Mouse (Mus musculus): ENCODE measurements at regions not wholly inside any gene's neighbourhood (a gene's known extent, or its start where the extent isn't known, plus 50 kb on each side); places are given as distances from the start of the nearest gene placed in this dataset.

DNA sequence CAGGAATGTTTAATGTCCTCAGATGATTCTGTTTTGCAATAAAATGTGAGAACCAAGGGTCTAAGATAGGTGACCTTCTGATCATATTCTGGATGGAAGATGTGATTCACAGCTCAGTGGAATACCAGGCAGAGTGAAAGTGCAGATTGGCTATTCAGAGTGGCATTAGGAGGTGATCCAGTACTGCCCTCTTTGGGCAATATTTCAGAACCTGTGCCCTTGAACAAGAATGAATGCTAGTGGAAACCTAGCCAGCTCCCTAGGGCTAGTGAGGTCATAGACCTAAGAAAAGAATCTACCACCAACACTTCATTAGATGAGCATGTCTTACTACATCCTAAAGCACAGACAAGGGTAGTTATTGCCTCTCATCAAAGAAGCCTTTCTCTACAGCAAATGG, 372.7 kb upstream of the Trib2 start:
- peak; percentile 42 for DNase-seq (ENCODE audit: low read depth)

DNA sequence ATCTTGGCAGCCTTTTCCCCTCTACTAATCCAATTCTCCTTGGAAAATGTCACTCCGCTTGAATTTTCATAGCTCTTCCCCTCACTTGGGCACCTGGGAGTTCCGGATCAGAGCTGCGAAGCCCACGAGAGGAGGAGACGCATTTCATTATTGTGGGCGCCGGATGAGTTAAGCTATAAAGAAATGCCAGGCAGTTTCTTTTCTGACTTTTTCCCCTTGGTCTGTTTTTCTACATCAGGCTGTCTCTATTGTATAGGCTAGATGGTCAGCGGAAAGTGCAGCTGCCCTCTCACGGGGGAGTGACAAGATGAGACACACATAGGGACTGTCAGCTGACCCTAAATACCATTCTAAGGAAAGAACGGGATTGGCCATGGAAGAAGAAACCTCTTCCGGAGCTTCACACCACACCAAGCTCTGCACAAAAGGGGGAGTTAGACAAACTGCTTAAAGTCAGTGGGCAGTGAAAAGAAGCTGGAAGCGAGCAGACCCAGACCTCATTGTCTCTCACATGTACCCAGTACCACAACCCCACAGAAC, 369.3 kb upstream of the Trib2 start:
- no peak for DNase-seq (ENCODE audit: low read depth)

DNA sequence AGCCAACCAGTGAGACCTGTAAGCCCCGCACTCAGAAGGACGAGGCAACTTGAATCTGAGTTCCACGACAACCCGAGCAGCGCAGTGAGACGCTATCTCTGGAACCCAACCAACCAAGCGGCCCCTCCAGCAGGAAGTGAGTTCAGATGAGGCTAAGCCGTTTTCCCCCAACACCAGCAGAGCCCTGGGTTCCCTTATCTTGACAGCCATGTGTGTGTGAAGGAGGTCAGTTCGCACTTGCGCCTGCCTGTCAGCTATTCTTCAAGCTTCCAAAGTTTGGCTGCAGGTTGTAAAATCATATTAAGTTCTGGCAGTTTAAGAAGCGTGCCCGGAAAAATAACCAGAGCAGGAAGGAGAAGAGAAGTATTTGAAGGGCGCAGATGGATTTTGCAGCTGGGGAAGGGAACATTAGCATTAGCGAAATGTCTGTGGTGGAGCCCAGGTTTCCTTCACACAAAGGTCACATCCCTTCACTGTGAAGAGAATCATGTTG, 368.8 kb upstream of the Trib2 start:
- no peak for DNase-seq (ENCODE audit: low read depth)

DNA sequence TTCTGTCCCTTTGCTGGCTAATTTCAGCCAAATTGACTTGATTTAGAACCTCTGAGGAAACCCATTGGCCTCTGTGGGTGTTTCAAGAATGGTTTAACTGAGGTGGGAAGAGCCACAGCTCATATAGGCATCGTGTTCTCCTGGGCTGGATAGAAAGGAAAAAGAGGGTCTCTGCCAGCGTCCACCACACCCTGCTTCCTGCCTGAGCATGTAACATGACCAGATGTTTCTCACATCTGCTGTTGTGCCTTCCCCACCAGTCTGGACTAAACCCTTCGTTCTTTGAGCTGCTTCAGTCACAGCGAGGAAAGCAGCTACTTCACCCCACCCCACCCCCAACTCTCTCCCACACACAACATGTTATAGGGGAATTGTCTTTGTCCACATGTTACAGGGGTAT, 366.3 kb upstream of the Trib2 start:
- no peak for DNase-seq (ENCODE audit: low read depth)

DNA sequence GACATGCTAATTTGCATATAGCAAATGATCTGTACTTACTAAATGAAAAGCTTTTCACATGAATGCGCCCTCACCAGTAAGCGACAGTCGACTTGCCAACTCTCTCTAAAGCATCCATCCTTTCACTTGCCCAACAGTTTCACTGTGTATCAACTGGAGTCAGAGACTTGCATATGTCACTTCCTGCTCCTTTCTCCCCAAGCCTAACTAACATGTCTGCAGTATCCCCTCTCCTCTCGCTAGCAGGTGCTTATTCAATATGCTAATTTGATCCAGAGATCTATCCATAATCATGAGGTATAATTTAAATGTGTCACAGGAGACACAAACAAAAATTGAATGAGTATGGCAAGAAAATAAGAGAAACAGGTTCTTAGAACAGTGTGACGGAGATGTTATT, 364.9 kb upstream of the Trib2 start:
- DNase-seq (ENCODE audit: low read depth) = no peak

DNA sequence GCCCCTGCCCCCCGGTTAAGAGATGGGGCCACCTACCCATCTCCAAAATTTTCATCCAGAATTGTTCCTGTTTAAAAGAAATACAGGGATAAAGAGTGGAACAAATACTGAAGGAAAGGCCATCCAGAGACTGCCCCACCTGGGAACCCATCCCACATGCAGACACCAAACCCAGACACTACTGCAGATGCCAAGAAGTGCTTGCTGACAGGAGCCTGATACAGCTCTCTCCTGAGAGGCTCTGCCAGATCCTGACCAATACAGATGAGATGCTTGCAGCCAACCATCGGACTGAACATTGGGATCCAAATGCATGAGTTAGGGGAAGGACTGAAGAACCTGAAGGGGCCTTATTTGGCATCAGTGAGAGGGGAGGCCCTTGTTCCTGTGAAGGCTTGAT, 363.2 kb upstream of the Trib2 start:
- DNase-seq (ENCODE audit: low read depth) = no peak

GRCm38 (mm10) chr12:16176326-16176725, 359.6 kb upstream of the Trib2 start:
- no peak for DNase-seq (ENCODE audit: low read depth)

DNA sequence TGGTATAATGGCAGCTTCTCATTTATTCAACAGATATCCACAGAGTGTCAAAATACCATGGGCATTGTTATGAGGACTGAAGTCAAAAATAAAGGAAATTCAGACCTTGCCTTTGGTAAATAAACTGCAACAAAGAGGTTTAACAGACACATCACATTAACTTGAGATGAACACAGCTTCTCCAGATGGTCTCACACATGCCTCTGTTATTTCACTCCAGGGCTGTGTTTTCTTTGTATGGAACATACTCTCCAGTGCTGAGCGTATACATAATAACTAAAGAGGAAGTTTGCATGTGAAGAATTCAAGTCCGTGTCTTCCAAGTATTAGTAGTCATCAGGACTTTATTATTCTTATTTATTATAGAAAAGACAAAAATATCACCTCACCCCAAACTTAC, 355.5 kb upstream of the Trib2 start:
- no peak for DNase-seq (ENCODE audit: low read depth)

- no peak for DNase-seq (ENCODE audit: low read depth)
These were observed 354.9 kb upstream of the Trib2 start for GRCm38 (mm10) chr12:16171636-16172035.

- no peak for DNase-seq (ENCODE audit: low read depth)
These were observed 353.2 kb upstream of the Trib2 start for GRCm38 (mm10) chr12:16169781-16170535.

DNA sequence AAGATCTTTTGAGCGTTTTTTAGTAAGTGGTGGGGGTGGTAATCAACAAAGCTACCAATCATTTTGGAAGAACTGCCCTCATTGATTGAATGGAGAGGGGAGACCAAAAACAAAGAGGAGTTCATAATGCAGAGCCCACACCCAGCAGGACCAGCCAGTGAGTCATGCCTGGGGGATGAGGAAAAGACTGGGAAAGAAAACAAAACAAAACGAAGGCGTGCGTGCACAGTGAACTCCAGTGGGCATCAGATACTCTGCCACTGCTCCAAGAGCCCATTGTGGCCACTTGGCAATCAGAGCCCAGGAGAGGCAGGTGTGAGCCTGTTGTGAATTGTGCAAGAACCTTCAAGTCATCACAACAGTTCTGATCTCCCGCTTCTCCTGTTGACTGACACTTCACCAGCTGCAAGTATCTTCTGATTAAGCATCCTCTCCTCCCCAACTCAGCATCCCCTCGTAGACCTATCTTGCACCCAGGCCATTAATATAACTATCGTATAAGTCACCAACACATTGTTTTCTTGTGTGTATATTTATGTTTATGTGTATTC, 351.1 kb upstream of the Trib2 start:
- peak; percentile 73 for DNase-seq (ENCODE audit: low read depth)

- DNase-seq (ENCODE audit: low read depth) = peak; percentile 77
These were observed 348.4 kb upstream of the Trib2 start for GRCm38 (mm10) chr12:16165126-16165525.

DNA sequence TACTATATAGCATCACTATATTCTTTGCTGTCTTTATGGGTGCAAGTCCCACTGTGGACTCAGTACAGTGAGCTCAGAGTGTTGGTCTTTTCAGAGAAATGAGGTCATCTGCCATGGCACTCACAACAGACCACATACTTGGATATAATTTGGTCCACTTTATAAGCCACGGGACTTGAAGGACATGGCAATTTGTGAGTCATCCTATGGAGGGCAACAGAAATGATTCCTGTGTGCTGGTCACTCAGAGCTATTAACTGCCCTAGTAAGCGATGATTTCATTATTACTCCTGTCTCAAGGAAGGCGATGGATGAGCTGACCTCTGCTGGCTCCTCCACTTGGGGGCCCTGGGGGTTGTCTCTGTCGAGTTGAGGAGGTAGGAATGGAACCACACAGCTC, 345.2 kb upstream of the Trib2 start:
- DNase-seq (ENCODE audit: low read depth) = peak; percentile 61

GRCm38 (mm10) chr12:16157896-16158295, 341.2 kb upstream of the Trib2 start:
- DNase-seq (ENCODE audit: low read depth) = no peak

GRCm38 (mm10) chr12:16155791-16156558, 339.3 kb upstream of the Trib2 start:
- DNase-seq (ENCODE audit: low read depth) = peak; percentile 64

DNA sequence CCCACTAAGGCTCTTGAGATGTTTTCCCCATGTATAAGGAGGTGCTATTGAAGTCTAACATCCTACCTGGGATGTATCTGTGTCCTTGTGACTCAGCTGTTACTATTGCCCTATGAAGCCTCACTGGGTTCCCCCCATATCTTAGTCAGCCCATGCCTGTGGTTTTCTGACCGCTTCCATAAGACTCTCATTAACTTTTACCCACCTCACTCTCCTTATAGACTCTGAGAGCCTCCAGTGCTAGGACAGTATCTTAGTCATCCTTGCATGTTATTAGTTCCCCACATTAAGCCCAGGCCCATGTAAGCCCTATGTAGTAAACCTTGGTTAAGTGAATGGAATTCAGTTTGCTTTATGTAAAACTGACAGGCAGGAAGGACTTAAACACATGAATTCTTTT, 337.5 kb upstream of the Trib2 start:
- peak; percentile 56 for DNase-seq (ENCODE audit: low read depth)

- peak; percentile 28 for DNase-seq (ENCODE audit: low read depth)
These were observed 335.4 kb upstream of the Trib2 start for GRCm38 (mm10) chr12:16152108-16152507.

- peak; percentile 79 for DNase-seq (ENCODE audit: low read depth)
These were observed 334.5 kb upstream of the Trib2 start for GRCm38 (mm10) chr12:16151170-16151702.

DNA sequence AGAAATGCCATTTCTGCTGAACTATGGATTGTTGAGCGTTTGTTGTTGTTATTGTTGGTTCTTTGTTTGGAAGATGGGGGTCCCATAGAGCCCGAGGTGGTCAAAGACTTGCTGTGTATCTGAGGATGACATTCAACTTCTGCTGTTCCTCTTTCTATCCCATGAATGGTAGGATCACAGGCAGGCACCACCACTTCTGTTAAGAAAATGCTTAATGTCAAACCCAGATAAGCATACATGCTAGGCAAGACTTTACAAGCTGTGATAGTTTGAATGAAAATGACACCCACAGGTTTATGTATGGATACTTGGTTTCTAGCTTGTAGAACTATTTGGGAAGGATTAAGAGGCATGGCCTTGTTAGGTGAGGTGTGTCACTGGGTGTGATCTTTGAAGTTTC, 330.2 kb upstream of the Trib2 start:
- DNase-seq (ENCODE audit: low read depth) = no peak

GRCm38 (mm10) chr12:16145621-16146020, 328.9 kb upstream of the Trib2 start:
- DNase-seq (ENCODE audit: low read depth) = peak; percentile 87

DNA sequence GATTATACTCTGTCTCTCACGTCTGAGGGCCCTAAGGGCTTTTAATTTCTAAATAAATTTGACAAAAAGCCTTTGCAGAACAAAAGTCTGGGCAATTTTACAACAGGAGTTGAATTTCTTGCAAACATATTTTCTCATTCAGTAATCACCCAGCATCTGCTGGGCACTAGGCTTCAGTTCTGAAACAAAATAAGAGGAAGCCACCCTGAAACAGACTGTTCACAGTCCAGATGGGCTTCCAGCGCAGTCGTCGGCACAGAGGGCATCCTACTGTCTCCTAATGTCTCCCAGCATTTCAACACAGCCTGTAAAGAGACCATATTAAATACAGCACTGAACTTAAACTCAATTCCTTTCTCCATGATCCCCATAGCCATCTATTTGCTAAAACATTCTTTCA, 324.5 kb upstream of the Trib2 start:
- DNase-seq (ENCODE audit: low read depth) = no peak

GRCm38 (mm10) chr12:16140511-16141110, 323.9 kb upstream of the Trib2 start:
- DNase-seq (ENCODE audit: low read depth) = no peak
